Mouse (Mus musculus) forebrain, embryonic 15.5 days (tissue): ENCODE results near the gene Scfd1. TPM values are rescaled to one million over a fixed set of nuclear protein-coding genes. Genes with fewer than 3 reads are reported as not detected.
A peak's percentile ranks its signal among the peaks of the same experiment; 100 is the strongest.

Experiments
- ATAC-seq: fragments of 200-750 bp; cut with Nextera tagmentation; replicated peaks from 2 replicates; pipeline ENCODE4 v1.8.0; 2017; ENCODE audit warnings: mild to moderate bottlenecking, moderate TSS enrichment, moderate library complexity
- H3K27ac ChIP-seq: fragments of 300-500 bp; sonication (generic); replicated peaks from 2 replicates; pipeline ENCODE4 v1.5.1; 2015; ENCODE audit warnings: mild to moderate bottlenecking, inconsistent platforms
- H3K27me3 ChIP-seq: fragments of 300-500 bp; sonication (generic); 2 replicates; pipeline ENCODE4 v1.6.1; 2015; ENCODE audit warnings: inconsistent platforms
- H3K36me3 ChIP-seq: fragments of 300-500 bp; sonication (generic); 2 replicates; pipeline ENCODE4 v1.6.1; 2015; ENCODE audit warnings: mild to moderate bottlenecking, inconsistent platforms
- H3K4me1 ChIP-seq: fragments of 300-500 bp; sonication (generic); 2 replicates; pipeline ENCODE4 v1.6.1; 2015; ENCODE audit warnings: inconsistent platforms
- H3K4me2 ChIP-seq: fragments of 300-500 bp; sonication (generic); replicated peaks from 2 replicates; pipeline ENCODE4 v1.6.1; 2015; ENCODE audit warnings: mild to moderate bottlenecking, inconsistent platforms
- H3K4me3 ChIP-seq: fragments of 300-500 bp; sonication (generic); 2 replicates; pipeline ENCODE4 v1.5.1; 2015; ENCODE audit warnings: mild to moderate bottlenecking, inconsistent platforms
- H3K9ac ChIP-seq: fragments of 300-500 bp; sonication (generic); replicated peaks from 2 replicates; pipeline ENCODE4 v1.6.1; 2015; ENCODE audit warnings: mild to moderate bottlenecking, inconsistent platforms
- H3K9me3 ChIP-seq: fragments of 300-500 bp; sonication (generic); 2 replicates; pipeline ENCODE4 v1.6.1; 2016; ENCODE audit warnings: inconsistent platforms
- WGBS: fragments of 180-500 bp; shearing (Covaris S2); methylation state at CpG from one replicate; pipeline ENCODE4 v1.1.7; 2015; ENCODE audit warnings: mixed read lengths; 5-methylcytosine and 5-hydroxymethylcytosine counted together
- polyA plus RNA-seq: library from polyadenylated mRNA; unstranded; fragments of >200 nt; fragmentation: Nextera tagmentation; extraction: Ambion mirVana; gene quantifications from 2 replicates; pipeline ENCODE4 v1.2.1, GENCODE M21; 2015

The Scfd1 gene
- polyA plus RNA-seq, result 59.5 and 59.8 TPM in 2 replicates

GRCm38 (mm10) chr12:51377003-51377887 lies at the start of gene Scfd1:
Gene Scfd1, plus strand, starts transcription at chr12:51377510.
- peak; percentile 100 for ATAC-seq
- Histone ChIP-seq H3K4me1 (peaks cover 7% of the 10 kb centered on the region), H3K9me3 (no peaks in the 10 kb centered on the region), H3K9ac (peak within 1 kb of the TSS; percentile 78), H3K27me3 (no peaks in the 10 kb centered on the region), H3K36me3 (peaks cover 25% of the 10 kb centered on the region), H3K4me3 (peak within 1 kb of the TSS; percentile 70), H3K27ac (peak within 1 kb of the TSS; percentile 85), H3K4me2 (peak within 1 kb of the TSS; percentile 56)
- under 1% methylated on average over 34 of the region's 34 CpGs for WGBS

DNA sequence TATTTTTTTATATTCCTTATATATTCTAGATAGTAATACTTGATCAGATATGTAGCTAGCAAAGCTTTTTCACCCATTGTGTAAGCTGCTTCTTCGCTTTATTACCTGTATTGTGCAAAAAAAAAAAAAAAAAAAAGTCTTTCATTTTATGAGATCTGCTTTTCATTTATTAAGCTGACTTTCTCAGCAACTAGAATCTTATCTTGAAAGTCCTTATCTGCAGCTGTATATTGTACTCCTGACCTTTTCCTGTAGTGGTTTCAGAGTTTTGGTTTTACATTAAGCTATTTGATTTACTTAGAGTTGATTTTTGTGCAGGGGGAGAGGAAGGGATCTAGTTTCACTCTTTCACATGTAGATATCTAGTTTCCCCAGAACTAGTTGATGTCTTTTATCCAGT lies 40.3 kb upstream of the Scfd1 start:
- no peak for ATAC-seq
- Histone ChIP-seq H3K9ac (no peak overlapping the region), H3K4me1 (no peaks in the 10 kb centered on the region), H3K27me3 (no peaks in the 10 kb centered on the region), H3K4me2 (no peak overlapping the region), H3K4me3 (no peak overlapping the region), H3K27ac (no peak overlapping the region), H3K36me3 (no peaks in the 10 kb centered on the region), H3K9me3 (no peaks in the 10 kb centered on the region)
- 92% methylated on average over 1 of the region's 1 CpGs for WGBS

DNA sequence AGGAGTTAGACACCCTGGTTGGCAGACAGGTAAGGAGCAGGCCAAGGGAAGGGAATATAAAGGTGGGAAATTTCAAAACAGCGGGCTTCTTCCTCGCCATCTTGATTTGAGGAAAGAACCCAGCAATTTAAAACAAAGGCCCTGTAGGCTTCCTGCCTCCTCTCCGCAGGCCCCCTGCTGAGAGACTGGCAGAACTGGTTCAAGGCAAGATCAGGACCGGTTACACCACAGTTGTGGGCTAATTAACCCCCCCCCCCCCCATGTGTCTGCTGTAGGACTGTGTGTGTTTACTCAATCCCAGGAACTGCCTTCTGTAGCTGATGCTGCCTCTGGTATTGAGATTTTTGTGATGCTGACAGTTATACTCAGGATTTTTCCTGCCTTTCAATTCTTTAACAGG lies 31.2 kb upstream of the Scfd1 start:
- Histone ChIP-seq H3K9me3 (no peaks in the 10 kb centered on the region), H3K27me3 (no peaks in the 10 kb centered on the region), H3K9ac (no peak overlapping the region), H3K27ac (no peak overlapping the region), H3K4me3 (no peak overlapping the region), H3K4me2 (no peak overlapping the region), H3K36me3 (no peaks in the 10 kb centered on the region), H3K4me1 (peaks cover 23% of the 10 kb centered on the region)
- 34% methylated on average over 4 of the region's 4 CpGs for WGBS
- ATAC-seq, result no peak

DNA sequence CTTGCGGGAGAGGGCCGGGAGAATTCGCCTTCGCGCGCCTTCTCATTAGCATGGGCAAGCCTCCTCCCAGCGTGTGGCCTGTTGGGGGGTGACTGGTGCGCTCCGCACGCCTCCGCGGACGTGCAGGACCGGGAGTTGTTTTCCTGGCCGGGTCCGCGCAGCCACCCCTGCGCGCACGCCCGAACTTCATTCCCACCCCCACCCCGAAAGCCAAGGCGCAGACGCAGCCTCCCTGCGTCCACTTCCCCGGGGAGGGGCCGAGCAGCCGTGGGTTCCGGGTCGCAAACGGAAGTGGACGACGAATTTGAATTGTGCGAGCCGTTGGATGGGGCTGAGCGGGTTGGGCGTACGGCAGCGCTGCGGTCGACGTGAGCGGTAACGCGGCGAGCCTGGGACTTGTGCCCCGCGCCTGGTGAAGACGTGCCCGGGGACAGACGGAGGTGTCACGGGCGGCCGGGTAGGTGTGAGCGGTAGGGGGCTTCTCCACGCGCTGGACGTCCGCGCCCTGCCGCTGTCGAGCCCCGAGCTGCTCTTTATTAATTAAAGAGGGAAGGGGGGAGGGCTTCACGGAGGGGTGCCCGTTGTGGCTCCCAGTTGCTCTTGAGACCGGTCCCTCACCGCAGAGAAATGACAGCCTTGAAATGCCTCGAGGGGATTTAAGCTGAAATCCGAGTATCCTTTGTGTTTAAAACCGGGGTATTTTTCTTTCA lies 29.2 kb upstream of the Scfd1 start, which contains the start of gene G2e3:
Gene G2e3 (plus strand): TSS at position 74 of the 710 bp plus-strand sequence.
- Histone ChIP-seq H3K9ac (peak within 1 kb of the TSS; percentile 94), H3K4me2 (peak within 1 kb of the TSS; percentile 47), H3K4me1 (peaks cover 23% of the 10 kb centered on the region), H3K36me3 (peaks cover 10% of the 10 kb centered on the region), H3K27me3 (no peaks in the 10 kb centered on the region), H3K27ac (peak within 1 kb of the TSS; percentile 97), H3K4me3 (peak within 1 kb of the TSS; percentile 99), H3K9me3 (no peaks in the 10 kb centered on the region)
- ATAC-seq, result peak; percentile 97
- under 1% methylated on average over 70 of the region's 70 CpGs for WGBS

DNA sequence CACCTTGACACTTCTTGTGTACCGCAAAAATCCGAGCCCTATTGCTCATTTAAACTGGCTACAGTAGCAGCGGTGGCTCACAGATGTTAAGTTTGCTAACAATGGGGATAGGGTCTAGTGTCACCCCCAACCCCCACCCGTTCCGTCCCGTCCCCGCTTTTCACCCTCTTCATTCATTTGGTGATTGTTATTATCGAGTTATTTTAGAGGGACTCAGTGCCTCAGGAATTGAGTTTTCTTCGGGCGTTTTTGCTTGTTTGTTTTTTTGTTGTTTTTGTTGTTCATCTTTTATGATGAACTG lies 28.7 kb upstream of the Scfd1 start:
- Histone ChIP-seq H3K4me2 (peak overlapping the region; percentile 47), H3K27ac (peak overlapping the region; percentile 97), H3K27me3 (no peaks in the 10 kb centered on the region), H3K36me3 (peaks cover 15% of the 10 kb centered on the region), H3K9ac (peak overlapping the region; percentile 94), H3K4me1 (peaks cover 23% of the 10 kb centered on the region), H3K9me3 (no peaks in the 10 kb centered on the region), H3K4me3 (peak overlapping the region; percentile 99)
- WGBS, result 1% methylated on average over 10 of the region's 10 CpGs
- ATAC-seq, result peak; percentile 41

DNA sequence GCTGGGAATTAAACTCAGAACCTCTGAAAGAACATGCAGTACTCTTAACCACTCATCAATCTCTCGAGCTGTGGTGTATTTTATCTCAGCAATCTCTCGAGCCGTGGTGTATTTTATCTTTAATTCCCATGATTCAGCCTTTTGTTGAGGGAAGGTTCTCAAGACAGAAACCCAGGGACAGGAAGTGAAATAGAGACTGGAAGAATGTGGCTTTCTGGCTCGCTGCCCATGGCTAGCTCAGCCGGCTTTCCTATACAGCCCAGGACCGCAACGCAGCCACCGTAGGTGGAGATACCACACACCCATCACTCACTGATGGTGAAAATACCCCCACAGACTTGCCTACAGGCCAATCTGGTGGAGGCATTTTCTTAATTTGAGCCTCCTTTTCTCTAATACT lies 22.0 kb upstream of the Scfd1 start:
- no peak for ATAC-seq
- Histone ChIP-seq H3K9me3 (no peaks in the 10 kb centered on the region), H3K9ac (no peak overlapping the region), H3K36me3 (peaks cover 69% of the 10 kb centered on the region), H3K27ac (no peak overlapping the region), H3K4me1 (peaks cover 7% of the 10 kb centered on the region), H3K4me2 (no peak overlapping the region), H3K4me3 (no peak overlapping the region), H3K27me3 (no peaks in the 10 kb centered on the region)
- 85% methylated on average over 8 of the region's 8 CpGs for WGBS

- peaks cover 77% of the 10 kb centered on the region for H3K36me3 ChIP-seq
- H3K4me1 ChIP-seq, result no peaks in the 10 kb centered on the region
- H3K4me2 ChIP-seq, result no peak overlapping the region
- ATAC-seq, result no peak
- H3K27me3 ChIP-seq, result no peaks in the 10 kb centered on the region
- H3K27ac ChIP-seq, result no peak overlapping the region
- no peak overlapping the region for H3K4me3 ChIP-seq
- no peaks in the 10 kb centered on the region for H3K9me3 ChIP-seq
- H3K9ac ChIP-seq, result no peak overlapping the region
These were observed 16.0 kb upstream of the Scfd1 start for GRCm38 (mm10) chr12:51361294-51361693.

DNA sequence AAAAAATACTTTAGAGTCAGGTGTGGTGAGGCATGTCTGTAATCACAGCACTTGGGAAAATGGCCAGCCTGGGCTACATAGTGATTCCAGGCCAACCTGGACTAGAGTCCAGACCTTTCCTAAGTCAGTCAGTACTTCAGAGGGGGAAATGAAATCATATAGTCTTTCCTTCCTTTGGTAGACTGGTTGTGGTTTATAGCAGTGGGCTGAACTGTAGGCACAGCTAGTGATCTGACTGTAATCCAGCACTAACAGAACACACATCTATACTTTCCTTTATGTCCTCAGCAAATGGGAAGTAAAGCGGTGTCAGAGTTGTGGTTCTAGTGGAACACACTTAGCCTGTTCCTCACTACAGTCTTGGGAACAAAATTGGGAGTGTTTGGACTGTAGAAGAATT lies 14.4 kb upstream of the Scfd1 start:
- Histone ChIP-seq H3K36me3 (peaks cover 76% of the 10 kb centered on the region), H3K27me3 (no peaks in the 10 kb centered on the region), H3K9me3 (no peaks in the 10 kb centered on the region), H3K27ac (no peak overlapping the region), H3K9ac (no peak overlapping the region), H3K4me2 (no peak overlapping the region), H3K4me3 (no peak overlapping the region), H3K4me1 (no peaks in the 10 kb centered on the region)
- 100% methylated on average over 1 of the region's 1 CpGs for WGBS
- ATAC-seq, result no peak

DNA sequence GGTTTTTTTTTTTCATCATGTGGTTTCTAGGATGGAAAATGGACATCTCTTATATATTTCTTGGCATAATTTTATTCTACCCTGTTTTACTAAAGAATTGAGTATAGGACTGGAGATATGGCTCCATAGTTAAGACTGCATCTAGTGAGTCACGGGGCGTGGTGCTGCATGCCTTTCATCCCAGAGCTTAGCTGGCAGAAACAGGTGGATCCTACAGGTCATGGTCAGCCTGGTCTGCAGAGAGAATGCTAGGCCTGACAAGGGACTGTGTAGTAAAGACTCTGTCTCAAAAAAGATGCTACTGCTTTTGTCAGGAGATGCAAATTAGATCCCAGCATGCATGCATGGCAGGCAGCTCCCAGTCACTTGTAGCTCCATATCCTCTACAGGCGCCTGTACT lies 8.8 kb upstream of the Scfd1 start:
- Histone ChIP-seq H3K9ac (no peak overlapping the region), H3K4me3 (no peak overlapping the region), H3K27ac (no peak overlapping the region), H3K4me2 (no peak overlapping the region), H3K9me3 (no peaks in the 10 kb centered on the region), H3K36me3 (peaks cover 68% of the 10 kb centered on the region), H3K27me3 (no peaks in the 10 kb centered on the region), H3K4me1 (no peaks in the 10 kb centered on the region)
- ATAC-seq, result no peak
- 97% methylated on average over 3 of the region's 3 CpGs for WGBS

DNA sequence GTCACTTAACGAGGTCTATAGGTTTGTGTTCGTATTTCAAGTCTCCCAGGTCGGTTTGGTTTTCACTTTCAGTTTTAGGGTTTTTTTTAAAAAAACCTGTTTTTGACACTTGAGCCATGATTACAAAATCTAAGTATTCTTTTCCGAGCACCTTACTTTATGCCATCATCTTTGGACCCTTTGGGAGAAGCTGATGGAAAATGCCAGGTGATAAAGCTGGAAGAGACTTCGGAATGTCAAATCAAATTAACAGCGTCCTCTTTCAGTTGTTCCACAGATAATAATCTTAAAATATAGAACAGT lies 529 bp downstream of the Scfd1 start:
- H3K4me1 ChIP-seq, result peaks cover 7% of the 10 kb centered on the region

DNA sequence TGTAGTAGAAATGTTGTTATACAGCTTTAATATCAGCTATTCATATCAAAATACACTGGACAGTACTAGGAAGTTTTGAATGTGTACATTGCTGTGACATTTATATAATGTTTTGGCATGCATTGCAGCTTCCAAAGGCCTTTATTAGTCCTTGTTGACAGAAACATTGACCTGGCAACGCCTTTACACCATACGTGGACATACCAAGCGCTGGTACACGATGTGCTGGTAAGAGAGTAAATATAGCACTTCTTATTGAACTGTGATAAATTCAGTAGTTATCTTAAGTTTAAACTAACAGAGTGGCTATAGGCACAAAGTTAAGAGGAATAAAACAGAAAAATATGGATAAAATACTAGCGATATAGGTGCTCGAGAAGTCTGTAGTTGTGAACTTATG lies 22.6 kb downstream of the Scfd1 start:
- H3K36me3 ChIP-seq, result peaks cover 41% of the 10 kb centered on the region
- H3K27me3 ChIP-seq, result no peaks in the 10 kb centered on the region
- H3K4me1 ChIP-seq, result no peaks in the 10 kb centered on the region
- no peak overlapping the region for H3K27ac ChIP-seq
- H3K9ac ChIP-seq, result no peak overlapping the region
- no peak overlapping the region for H3K4me2 ChIP-seq
- no peak for ATAC-seq
- H3K4me3 ChIP-seq, result no peak overlapping the region
- WGBS, result 97% methylated on average over 6 of the region's 6 CpGs
- H3K9me3 ChIP-seq, result no peaks in the 10 kb centered on the region

More for the DNA sequence above, 529 bp downstream of the Scfd1 start:
- Histone ChIP-seq H3K27ac (peak overlapping the region; percentile 85), H3K4me3 (peak overlapping the region; percentile 70), H3K27me3 (no peaks in the 10 kb centered on the region), H3K9me3 (no peaks in the 10 kb centered on the region), H3K4me2 (peak overlapping the region; percentile 56), H3K9ac (peak overlapping the region; percentile 78), H3K36me3 (peaks cover 19% of the 10 kb centered on the region)
- WGBS, result 25% methylated on average over 6 of the region's 6 CpGs
- no peak for ATAC-seq

DNA sequence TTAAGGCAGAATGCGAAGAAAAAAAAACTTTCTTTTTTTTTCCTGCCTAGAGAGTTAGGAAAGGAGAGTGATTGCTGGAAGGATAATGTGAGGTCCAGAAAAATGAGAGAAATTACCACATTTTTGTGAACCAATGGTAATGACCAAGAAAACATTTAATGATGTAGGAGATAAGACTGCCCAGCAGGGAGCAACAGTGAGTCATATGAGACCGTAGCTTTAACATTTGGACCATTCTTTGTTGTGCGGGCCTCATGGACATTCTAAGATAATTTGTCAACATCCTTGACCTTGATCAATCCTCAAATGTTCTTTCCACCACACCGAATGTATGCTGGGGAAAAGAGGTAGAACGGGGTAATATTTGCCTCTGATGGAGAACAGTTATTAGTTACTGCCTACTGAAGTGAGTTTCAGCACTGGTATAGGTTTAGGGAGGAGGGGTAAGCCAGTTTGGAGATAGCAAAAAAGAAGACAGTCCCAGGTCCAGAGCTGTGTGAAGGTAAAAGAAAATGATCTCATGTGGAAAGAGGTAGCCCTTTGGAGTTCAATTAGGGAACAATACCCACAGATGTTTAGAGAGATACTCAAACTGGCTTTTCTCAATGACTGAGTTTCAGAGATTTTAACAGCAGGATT lies 24.9 kb downstream of the Scfd1 start:
- Histone ChIP-seq H3K9me3 (no peaks in the 10 kb centered on the region), H3K9ac (no peak overlapping the region), H3K4me2 (no peak overlapping the region), H3K36me3 (peaks cover 30% of the 10 kb centered on the region), H3K4me1 (no peaks in the 10 kb centered on the region), H3K4me3 (no peak overlapping the region), H3K27me3 (no peaks in the 10 kb centered on the region), H3K27ac (no peak overlapping the region)
- ATAC-seq, result 0 out of 2 replicates have a peak, but pooled peaks have one; percentile 26
- 78% methylated on average over 5 of the region's 5 CpGs for WGBS
